Mouse (Mus musculus) hindbrain, postnatal 0 days (tissue): ENCODE measurements around the gene Axdnd1. TPM values are rescaled to one million over a fixed set of nuclear protein-coding genes. Genes with fewer than 3 reads are reported as not detected.

ENCODE experiments used
- ATAC-seq: fragments of 200-750 bp; cut with Nextera tagmentation; 2 replicates; pipeline ENCODE4 v1.8.0; 2017; ENCODE audit warnings: mild to moderate bottlenecking, moderate TSS enrichment, moderate library complexity
- DNase-seq: peaks from one replicate; pipeline ENCODE4 v3.0.0-alpha.2; 2015; ENCODE audit warnings: low spot score
- H3K27ac ChIP-seq: fragments of 300-500 bp; sonication (generic); 2 replicates; pipeline ENCODE4 v1.5.1; 2014; ENCODE audit warnings: mild to moderate bottlenecking
- H3K27me3 ChIP-seq: fragments of 300-500 bp; sonication (generic); 2 replicates; pipeline ENCODE4 v1.6.1; 2014; ENCODE audit warnings: low read length, mixed read lengths; ENCODE audit not compliant: insufficient read depth
- H3K36me3 ChIP-seq: fragments of 300-500 bp; sonication (generic); 2 replicates; pipeline ENCODE4 v1.6.1; 2014; ENCODE audit warnings: low read length, mixed read lengths; ENCODE audit not compliant: insufficient read depth
- H3K4me1 ChIP-seq: fragments of 300-500 bp; sonication (generic); 2 replicates; pipeline ENCODE4 v1.6.1; 2014; ENCODE audit warnings: antibody characterized with exemption, low read length, mixed read lengths; ENCODE audit not compliant: insufficient read depth
- H3K4me2 ChIP-seq: fragments of 300-500 bp; sonication (generic); 2 replicates; pipeline ENCODE4 v1.6.1; 2014; ENCODE audit warnings: low read depth, mild to moderate bottlenecking, low read length, moderate library complexity, mixed read lengths
- H3K4me3 ChIP-seq: fragments of 300-500 bp; sonication (generic); 2 replicates; pipeline ENCODE4 v1.5.1; 2014; ENCODE audit warnings: low read length
- H3K9ac ChIP-seq: fragments of 300-500 bp; sonication (generic); replicated peaks from 2 replicates; pipeline ENCODE4 v1.6.1; 2014; ENCODE audit warnings: mild to moderate bottlenecking, low read length, moderate library complexity, mixed read lengths
- H3K9me3 ChIP-seq: fragments of 300-500 bp; sonication (generic); 2 replicates; pipeline ENCODE4 v1.6.1; 2016; ENCODE audit warnings: low read length, mixed read lengths
- CTCF ChIP-seq: IDR thresholded peaks from 2 replicates; pipeline ENCODE4 v1.5.1; 2016; ENCODE audit warnings: antibody characterized with exemption, control low read depth, low read depth
- WGBS: fragments of 180-500 bp; shearing (Covaris S2); extraction: QIAGEN DNeasy Blood & Tissue Kit; methylation state at CpG from one replicate; pipeline ENCODE4 v1.1.7; 2014; 5-methylcytosine and 5-hydroxymethylcytosine counted together
- polyA plus RNA-seq: library from polyadenylated mRNA; unstranded; fragments of >200 nt; fragmentation: Nextera tagmentation; extraction: Ambion mirVana; gene quantifications from 2 replicates; pipeline ENCODE4 v1.2.1, GENCODE M21; 2015
- total RNA-seq: library from RNA; depleted of rRNA; stranded (reverse); fragments of >200 nt; gene quantifications from 2 replicates; pipeline ENCODE4 v1.2.3, GENCODE M21; 2014

Axdnd1 gene
- total and polyA plus RNA-seq, 2 experiments from 2014 or later = 0.16 to 0.40 TPM

DNA sequence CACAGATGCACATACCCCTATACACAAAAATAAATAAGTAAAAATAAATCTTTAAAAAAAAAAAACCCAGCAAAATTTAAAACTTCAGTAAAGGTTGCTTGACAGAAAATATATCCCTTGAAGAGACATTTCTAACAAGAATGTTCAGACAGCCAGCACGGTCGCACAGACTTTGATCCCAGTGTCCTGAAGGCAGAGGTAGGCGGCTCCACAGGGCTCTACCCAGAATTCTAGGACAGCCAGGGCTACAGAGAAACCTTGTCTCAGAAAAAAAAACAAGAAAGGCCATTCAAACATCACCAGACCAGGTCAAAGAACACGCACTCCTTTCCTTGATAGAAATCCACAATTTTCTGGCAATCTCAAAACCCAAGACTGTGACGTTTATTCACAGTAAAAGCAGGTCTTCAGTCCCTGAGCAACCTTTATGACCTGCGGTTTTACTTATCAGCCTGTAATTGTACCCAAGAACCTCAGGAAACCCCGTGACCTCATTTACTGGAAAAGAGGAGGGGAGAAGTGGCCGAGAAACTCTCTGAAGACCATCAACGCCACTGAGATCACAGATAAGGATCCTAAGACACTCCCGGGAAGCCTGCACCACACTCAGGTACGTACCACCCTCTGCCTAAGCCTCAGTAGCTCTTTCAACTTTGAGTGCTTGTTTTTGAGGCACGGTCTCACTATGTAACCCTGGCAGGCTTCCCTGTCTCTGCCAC is 41.5 kb upstream of the Axdnd1 start:
- Histone ChIP-seq H3K27me3 (no peaks in the 10 kb centered on the region), H3K27ac (no peak overlapping the region), H3K4me2 (no peak overlapping the region), H3K4me1 (no peaks in the 10 kb centered on the region), H3K9me3 (no peaks in the 10 kb centered on the region), H3K9ac (no peak overlapping the region), H3K4me3 (no peak overlapping the region), H3K36me3 (no peaks in the 10 kb centered on the region)
- 92% methylated on average over 12 of the region's 12 CpGs for WGBS
- no peak for TF ChIP-seq CTCF
- DNase-seq = no peak
- ATAC-seq = no peak

- H3K9me3 ChIP-seq = no peaks in the 10 kb centered on the region
- H3K4me1 ChIP-seq = no peaks in the 10 kb centered on the region
- H3K27ac ChIP-seq = no peak overlapping the region
- H3K4me3 ChIP-seq = no peak overlapping the region
- no peaks in the 10 kb centered on the region for H3K36me3 ChIP-seq
- 93% methylated on average over 6 of the region's 6 CpGs for WGBS
- ATAC-seq = no peak
- no peak for DNase-seq
- TF ChIP-seq CTCF = no peak
- H3K27me3 ChIP-seq = no peaks in the 10 kb centered on the region
- H3K4me2 ChIP-seq = no peak overlapping the region
- no peak overlapping the region for H3K9ac ChIP-seq
Observed at GRCm38 (mm10) chr1:156461036-156461435, 40.1 kb upstream of the Axdnd1 start.

DNA sequence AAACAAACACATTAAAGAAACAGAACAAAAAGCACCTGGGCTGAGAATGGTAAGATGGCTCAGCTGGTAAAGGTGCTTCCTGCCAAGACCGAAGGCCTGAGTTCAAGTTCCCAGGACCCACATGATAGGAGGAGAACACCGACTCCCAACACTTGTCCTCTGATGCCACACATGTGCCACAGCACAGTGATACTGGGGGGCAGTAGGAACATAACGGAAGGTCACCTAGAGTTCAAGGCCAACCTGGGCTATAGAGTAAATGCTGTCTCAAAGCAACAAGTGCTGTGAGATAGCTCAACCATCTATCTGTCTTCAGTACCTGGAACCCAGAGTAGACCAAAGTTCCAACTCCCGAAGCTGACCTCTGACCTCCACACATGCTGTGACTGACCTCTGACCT is 39.3 kb upstream of the Axdnd1 start:
- TF ChIP-seq CTCF = no peak
- no peaks in the 10 kb centered on the region for H3K27me3 ChIP-seq
- H3K9me3 ChIP-seq = no peaks in the 10 kb centered on the region
- H3K9ac ChIP-seq = no peak overlapping the region
- H3K27ac ChIP-seq = no peak overlapping the region
- no peak for ATAC-seq
- H3K4me1 ChIP-seq = no peaks in the 10 kb centered on the region
- no peak overlapping the region for H3K4me2 ChIP-seq
- DNase-seq = no peak
- no peaks in the 10 kb centered on the region for H3K36me3 ChIP-seq
- WGBS = 93% methylated on average over 4 of the region's 4 CpGs
- no peak overlapping the region for H3K4me3 ChIP-seq

DNA sequence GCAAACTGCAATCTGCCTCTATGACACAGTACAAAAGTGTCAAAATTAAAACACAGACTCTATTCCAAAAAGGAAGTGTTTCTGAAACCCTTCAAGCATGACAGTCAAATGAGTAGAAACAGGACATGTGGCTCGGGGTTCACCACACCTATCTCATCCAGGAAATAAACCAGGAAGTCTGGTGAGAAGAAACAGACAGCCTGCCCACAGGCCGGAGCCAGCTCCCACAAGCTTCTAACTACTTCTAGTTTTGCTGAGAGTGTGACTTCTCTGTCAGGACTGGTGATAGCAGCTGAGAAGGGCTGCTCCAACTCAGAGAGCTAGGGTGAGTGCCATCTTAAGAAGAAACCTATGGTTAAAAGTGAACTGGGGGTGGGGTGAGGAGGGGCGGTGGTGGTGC is 38.7 kb upstream of the Axdnd1 start:
- H3K4me1 ChIP-seq = no peaks in the 10 kb centered on the region
- H3K27ac ChIP-seq = no peak overlapping the region
- H3K27me3 ChIP-seq = no peaks in the 10 kb centered on the region
- H3K4me2 ChIP-seq = no peak overlapping the region
- no peak for DNase-seq
- no peaks in the 10 kb centered on the region for H3K9me3 ChIP-seq
- no peak overlapping the region for H3K4me3 ChIP-seq
- ATAC-seq = no peak
- WGBS = 85% methylated on average over 3 of the region's 3 CpGs
- TF ChIP-seq CTCF = no peak
- no peaks in the 10 kb centered on the region for H3K36me3 ChIP-seq
- no peak overlapping the region for H3K9ac ChIP-seq

DNA sequence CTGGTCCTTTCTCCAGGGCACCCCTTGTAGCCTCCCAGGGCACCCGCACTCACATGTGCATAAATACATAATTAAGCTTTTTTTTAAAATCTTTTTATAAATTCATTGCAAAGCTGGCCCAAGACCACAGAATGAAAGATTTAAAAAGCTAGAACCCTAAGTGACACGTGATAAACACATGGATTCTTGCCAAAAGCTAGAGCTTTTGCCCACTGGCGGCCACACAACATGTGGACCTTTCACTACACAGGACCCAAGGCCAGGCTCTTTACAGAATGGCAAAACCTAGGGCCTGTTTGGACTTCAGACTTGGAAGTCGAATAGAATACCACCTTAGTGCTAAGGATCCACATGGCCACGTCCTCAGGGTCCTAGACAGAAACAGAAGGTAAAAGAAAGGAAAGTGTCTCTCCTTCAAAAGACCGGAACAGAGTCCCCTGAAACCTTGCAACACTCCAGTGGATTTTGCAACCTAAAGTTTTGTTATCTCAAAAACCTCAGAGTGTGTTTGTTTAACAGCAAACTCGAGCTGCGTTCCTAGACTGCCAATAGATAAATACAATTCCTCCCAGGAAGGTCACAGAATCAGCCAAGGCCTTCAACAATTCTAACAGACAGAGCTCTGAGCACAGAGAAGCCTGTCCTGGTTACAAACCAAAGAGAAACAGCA is 37.6 kb upstream of the Axdnd1 start:
- H3K4me1 ChIP-seq = no peaks in the 10 kb centered on the region
- 77% methylated on average over 8 of the region's 8 CpGs for WGBS
- H3K4me2 ChIP-seq = no peak overlapping the region
- no peak overlapping the region for H3K27ac ChIP-seq
- no peaks in the 10 kb centered on the region for H3K9me3 ChIP-seq
- no peak overlapping the region for H3K9ac ChIP-seq
- DNase-seq (no peak), ATAC-seq (no peak)
- H3K36me3 ChIP-seq = no peaks in the 10 kb centered on the region
- no peak overlapping the region for H3K4me3 ChIP-seq
- no peaks in the 10 kb centered on the region for H3K27me3 ChIP-seq
- no peak for TF ChIP-seq CTCF

DNA sequence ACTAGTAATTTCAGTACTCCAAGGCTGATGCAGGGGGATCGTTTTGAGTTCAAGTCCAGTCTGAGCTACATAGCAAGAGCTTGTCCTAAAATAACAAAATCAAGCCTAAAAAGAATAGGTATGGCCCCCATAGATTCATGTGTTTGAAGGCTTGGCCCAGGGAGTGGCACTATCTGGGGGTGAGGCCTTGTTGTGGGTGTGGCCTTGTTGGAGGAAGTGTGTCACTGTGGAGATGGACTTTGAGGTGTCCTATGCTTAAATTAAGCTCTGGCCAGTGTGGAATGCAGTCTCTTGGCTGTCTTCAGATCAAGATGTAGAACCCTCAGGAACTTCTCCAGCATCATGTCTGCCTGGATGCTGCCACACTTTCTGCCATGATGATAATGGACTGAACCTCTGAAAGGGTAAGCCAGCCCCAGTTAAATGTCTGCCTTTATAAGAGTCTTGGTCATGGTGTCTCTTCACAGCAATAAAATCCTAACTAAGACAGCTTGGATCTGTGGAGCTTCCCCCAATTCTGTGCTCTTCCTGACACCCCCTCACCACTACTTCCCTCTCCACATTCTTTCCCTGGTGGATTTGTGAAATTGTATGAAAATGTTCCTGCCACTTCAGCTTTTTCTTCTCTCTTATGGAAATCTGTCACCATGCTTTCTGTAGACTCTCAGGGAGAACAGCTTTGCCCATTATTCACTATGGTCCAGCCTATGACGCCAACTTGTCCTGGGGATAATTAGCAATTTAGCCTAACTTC is 34.2 kb upstream of the Axdnd1 start:
- Histone ChIP-seq H3K4me3 (no peak overlapping the region), H3K4me1 (no peaks in the 10 kb centered on the region), H3K9me3 (no peaks in the 10 kb centered on the region), H3K27me3 (no peaks in the 10 kb centered on the region), H3K27ac (no peak overlapping the region), H3K4me2 (no peak overlapping the region), H3K36me3 (no peaks in the 10 kb centered on the region), H3K9ac (no peak overlapping the region)
- no peak for TF ChIP-seq CTCF
- ATAC-seq (no peak), DNase-seq (no peak)
- 89% methylated on average over 2 of the region's 2 CpGs for WGBS
